Mouse (Mus musculus): ENCODE measurements around the gene Tsacc.

- no peak for TF ChIP-seq CTCF (IDR thresholded peaks at IDR 0.05; ENCODE audit: borderline replicate concordance, insufficient read depth, low read depth, low read length)
- TF ChIP-seq POLR2A (IDR thresholded peaks at IDR 0.05; ENCODE audit: borderline replicate concordance, insufficient read depth, low read length) = no peak
Measured at GRCm38 (mm10) chr3:88291970-88292369, 4.8 kb downstream of the Tsacc start.

Data from cerebellum, adult 2 months (tissue).